Mouse (Mus musculus): ENCODE data around the gene Enc1.

GRCm38 (mm10) chr13:97254564-97255164 lies 13.8 kb downstream of the Enc1 start:
- TF ChIP-seq CTCF (IDR thresholded peaks at IDR 0.05; ENCODE audit: insufficient read depth, low read length) (no peak), POLR2A (IDR thresholded peaks at IDR 0.05; ENCODE audit: borderline replicate concordance, extremely low read depth, low read depth, low read length) (no peak)

Measured in lung, adult 2 months (tissue).